Mouse (Mus musculus) telencephalon, adult 2 months (tissue): ENCODE measurements at regions not wholly inside any gene's neighbourhood (a gene's known extent, or its start where the extent isn't known, plus 50 kb on each side); places are given as distances from the start of the nearest gene placed in this dataset.
A peak's percentile ranks its signal among the peaks of the same experiment; 100 is the strongest.
"Not testable (repeated sequence)": the region's sequence is repeated elsewhere in the genome, so short reads cannot be mapped to it uniquely, and the experiment has no call there.

Experiments
- DNase-seq: peaks from one replicate; pipeline ENCODE4 v3.0.0-alpha.2; 2011; ENCODE audit warnings: low read depth, low spot score

GRCm38 (mm10) chr16:82661015-82661414 lies 167.2 kb upstream of the Gm21833 start:
- DNase-seq: peak; percentile 71

GRCm38 (mm10) chr16:82674926-82675325 lies 153.3 kb upstream of the Gm21833 start:
- no peak for DNase-seq

- not testable (repeated sequence) for DNase-seq
These were observed 145.1 kb upstream of the Gm21833 start for GRCm38 (mm10) chr16:82683113-82683512.

- DNase-seq: no peak
These were observed 127.3 kb upstream of the Gm21833 start for GRCm38 (mm10) chr16:82700922-82701321.

- peak; percentile 6 for DNase-seq
These were observed 117.0 kb upstream of the Gm21833 start for GRCm38 (mm10) chr16:82711161-82711560.

GRCm38 (mm10) chr16:82734117-82734516 lies 94.1 kb upstream of the Gm21833 start:
- DNase-seq: peak; percentile 46

GRCm38 (mm10) chr16:82758466-82758865 lies 69.7 kb upstream of the Gm21833 start:
- DNase-seq: no peak
